Mouse (Mus musculus) heart, embryonic 10.5 days (tissue): ENCODE measurements around the gene H2afj. TPM values are rescaled to one million over a fixed set of nuclear protein-coding genes. Genes with fewer than 3 reads are reported as not detected.

Experiments used
- DNase-seq: peaks from one replicate; pipeline ENCODE4 v3.0.0-alpha.2; 2017; ENCODE audit warnings: low spot score
- H3K27ac ChIP-seq: fragments of 300-500 bp; sonication (generic); 2 replicates; pipeline ENCODE4 v1.5.1; 2016; ENCODE audit warnings: mild to moderate bottlenecking
- H3K27me3 ChIP-seq: fragments of 300-500 bp; sonication (generic); 2 replicates; pipeline ENCODE4 v1.6.1; 2016; ENCODE audit warnings: mild to moderate bottlenecking; ENCODE audit not compliant: poor library complexity, insufficient read depth, severe bottlenecking
- H3K36me3 ChIP-seq: fragments of 300-500 bp; sonication (generic); 2 replicates; pipeline ENCODE4 v1.6.1; 2016; ENCODE audit warnings: mild to moderate bottlenecking, moderate library complexity
- H3K4me1 ChIP-seq: fragments of 300-500 bp; sonication (generic); 2 replicates; pipeline ENCODE4 v1.6.1; 2016; ENCODE audit warnings: mild to moderate bottlenecking
- H3K4me3 ChIP-seq: fragments of 300-500 bp; sonication (generic); 2 replicates; pipeline ENCODE4 v1.5.1; 2016; ENCODE audit warnings: mild to moderate bottlenecking, moderate library complexity
- H3K9me3 ChIP-seq: fragments of 300-500 bp; sonication (generic); 2 replicates; pipeline ENCODE4 v1.6.1; 2016; ENCODE audit warnings: mild to moderate bottlenecking, moderate library complexity
- WGBS: fragments of 180-500 bp; shearing (Covaris S2); methylation state at CpG from one replicate; pipeline ENCODE4 v1.1.7; 2016; 5-methylcytosine and 5-hydroxymethylcytosine counted together
- polyA plus RNA-seq: library from polyadenylated mRNA; unstranded; fragments of >200 nt; fragmentation: Nextera tagmentation; extraction: Ambion mirVana; gene quantifications from 2 replicates; pipeline ENCODE4 v1.2.1, GENCODE M21; 2016

The H2afj gene
- polyA plus RNA-seq, result 81.5 and 88.2 TPM in 2 replicates

DNA sequence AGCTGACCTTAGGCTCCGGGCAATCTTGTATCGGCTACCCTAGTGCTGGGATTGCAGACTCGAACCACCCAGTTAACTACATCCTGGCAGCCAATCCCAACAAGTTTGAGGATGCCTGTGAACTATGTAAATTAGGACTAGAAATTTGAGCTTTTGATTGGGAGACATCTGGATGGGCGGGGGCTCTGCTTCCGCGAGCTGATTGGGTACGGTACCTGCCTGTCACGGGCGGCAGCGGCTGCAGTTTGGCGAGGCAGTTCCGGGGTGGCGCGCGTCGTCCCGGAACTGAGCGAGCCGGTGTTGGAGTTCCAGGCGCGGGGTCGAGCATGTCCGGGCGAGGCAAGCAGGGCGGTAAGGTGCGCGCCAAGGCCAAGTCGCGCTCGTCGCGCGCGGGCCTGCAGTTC lies at the start of gene H2afj:
Gene H2afj, plus strand, starts transcription at position 231 of the 404 bp plus-strand sequence.
- peak; percentile 98 for DNase-seq
- H3K36me3 ChIP-seq, result peaks cover 11% of the 10 kb centered on the region
- peaks cover 22% of the 10 kb centered on the region for H3K4me1 ChIP-seq
- H3K9me3 ChIP-seq, result no peaks in the 10 kb centered on the region
- under 1% methylated on average over 34 of the region's 34 CpGs for WGBS
- H3K27ac ChIP-seq, result peak within 1 kb of the TSS; percentile 87
- peak within 1 kb of the TSS; percentile 85 for H3K4me3 ChIP-seq
- H3K27me3 ChIP-seq, result no peaks in the 10 kb centered on the region

DNA sequence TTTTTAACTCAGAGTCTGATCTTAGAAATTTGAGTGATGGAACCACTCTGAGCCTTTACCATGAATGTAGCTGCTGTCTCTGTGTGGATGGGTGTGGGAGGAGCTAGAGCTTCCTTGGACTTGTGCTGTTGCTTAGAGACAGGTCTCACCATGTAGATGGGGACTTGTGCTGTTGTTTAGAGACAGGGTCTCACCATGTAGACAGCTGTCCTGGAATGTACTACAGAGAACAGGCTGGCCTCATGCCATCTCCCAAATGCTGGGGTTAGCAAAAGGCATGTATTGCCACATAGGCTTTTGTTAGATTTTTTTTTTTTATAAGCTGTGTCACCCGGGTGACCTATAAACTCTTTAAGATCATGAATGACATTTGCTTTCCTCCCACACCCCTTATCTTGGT lies 44.1 kb upstream of the H2afj start:
- no peaks in the 10 kb centered on the region for H3K36me3 ChIP-seq
- WGBS, result 29% methylated on average over 1 of the region's 1 CpGs
- DNase-seq, result peak; percentile 77

DNA sequence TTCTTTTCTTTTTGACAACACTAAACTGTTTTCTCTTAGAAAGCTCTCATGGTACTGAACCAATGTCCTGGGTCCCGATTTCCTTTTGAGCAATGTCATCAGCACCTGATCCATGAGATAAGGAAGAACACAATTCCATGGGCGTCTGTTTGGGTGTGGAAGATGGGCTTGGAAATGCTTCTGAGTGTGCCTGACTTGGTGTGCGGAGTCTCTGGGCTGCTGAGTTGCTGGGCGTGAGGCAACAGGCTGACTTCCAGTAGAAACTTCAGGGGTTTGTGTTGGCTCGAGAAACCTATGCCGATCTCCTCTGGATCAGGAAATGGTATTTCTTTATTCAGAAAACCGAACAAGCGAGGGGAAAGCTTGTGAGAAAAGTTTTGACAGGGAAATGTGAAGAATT lies 38.9 kb upstream of the H2afj start:
- WGBS, result 79% methylated on average over 8 of the region's 8 CpGs
- no peak for DNase-seq
- Histone ChIP-seq H3K4me3 (no peak overlapping the region), H3K27me3 (no peaks in the 10 kb centered on the region), H3K9me3 (no peaks in the 10 kb centered on the region), H3K36me3 (no peaks in the 10 kb centered on the region), H3K27ac (no peak overlapping the region), H3K4me1 (peaks cover 4% of the 10 kb centered on the region; the same call in 1 of the 2 replicates)

More for the DNA sequence above, 44.1 kb upstream of the H2afj start:
- Histone ChIP-seq H3K27me3 (no peaks in the 10 kb centered on the region), H3K4me3 (no peak overlapping the region), H3K9me3 (no peaks in the 10 kb centered on the region), H3K4me1 (peaks cover 11% of the 10 kb centered on the region; the same call in 1 of the 2 replicates), H3K27ac (no peak overlapping the region)

DNA sequence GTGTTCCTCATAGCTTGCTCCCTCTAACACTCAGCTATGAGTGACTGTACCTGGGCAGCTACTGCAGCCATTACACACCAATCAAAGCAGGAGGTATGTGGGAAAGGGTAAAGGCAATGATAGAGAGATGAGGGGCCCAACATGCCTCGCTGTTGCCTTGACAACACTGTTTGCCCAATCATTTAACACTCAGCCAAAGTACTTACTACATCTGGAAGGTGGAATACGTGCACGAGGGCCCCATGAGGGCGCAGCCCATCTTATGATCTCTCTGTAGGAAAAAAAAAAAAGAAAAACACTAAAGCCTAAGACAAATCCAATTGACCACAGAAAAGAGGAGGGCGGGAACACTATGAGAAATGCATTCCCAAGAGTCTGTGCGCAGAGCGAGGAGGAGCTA lies 38.2 kb upstream of the H2afj start:
- WGBS, result 83% methylated on average over 7 of the region's 7 CpGs
- no peak for DNase-seq
- H3K4me1 ChIP-seq, result no peaks in the 10 kb centered on the region

DNA sequence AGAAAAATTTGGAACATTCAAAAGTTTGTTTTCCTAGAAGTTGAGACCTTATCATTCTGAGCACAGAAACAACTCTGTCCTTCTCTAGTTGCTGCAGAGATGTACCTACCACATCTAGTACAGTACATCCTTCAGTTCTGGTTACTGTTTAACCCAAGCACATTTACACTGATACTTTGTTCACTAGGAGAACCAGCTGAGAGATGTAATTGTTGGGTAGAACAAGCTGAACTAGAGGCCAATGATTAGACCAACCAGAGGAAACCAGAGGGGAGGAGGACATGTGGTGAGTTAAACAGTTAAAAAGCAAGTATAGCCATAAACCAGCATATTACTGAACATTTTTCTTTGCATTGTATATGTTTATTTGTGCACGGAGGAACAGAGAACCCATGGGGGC lies 31.7 kb upstream of the H2afj start:
- Histone ChIP-seq H3K27ac (no peak overlapping the region), H3K4me1 (no peaks in the 10 kb centered on the region), H3K9me3 (no peaks in the 10 kb centered on the region), H3K4me3 (no peak overlapping the region), H3K27me3 (no peaks in the 10 kb centered on the region), H3K36me3 (no peaks in the 10 kb centered on the region)
- WGBS, result 78% methylated on average over 1 of the region's 1 CpGs
- no peak for DNase-seq

More for the DNA sequence above, 38.2 kb upstream of the H2afj start:
- Histone ChIP-seq H3K27ac (no peak overlapping the region), H3K27me3 (no peaks in the 10 kb centered on the region), H3K36me3 (no peaks in the 10 kb centered on the region), H3K4me3 (no peak overlapping the region), H3K9me3 (no peaks in the 10 kb centered on the region)

DNA sequence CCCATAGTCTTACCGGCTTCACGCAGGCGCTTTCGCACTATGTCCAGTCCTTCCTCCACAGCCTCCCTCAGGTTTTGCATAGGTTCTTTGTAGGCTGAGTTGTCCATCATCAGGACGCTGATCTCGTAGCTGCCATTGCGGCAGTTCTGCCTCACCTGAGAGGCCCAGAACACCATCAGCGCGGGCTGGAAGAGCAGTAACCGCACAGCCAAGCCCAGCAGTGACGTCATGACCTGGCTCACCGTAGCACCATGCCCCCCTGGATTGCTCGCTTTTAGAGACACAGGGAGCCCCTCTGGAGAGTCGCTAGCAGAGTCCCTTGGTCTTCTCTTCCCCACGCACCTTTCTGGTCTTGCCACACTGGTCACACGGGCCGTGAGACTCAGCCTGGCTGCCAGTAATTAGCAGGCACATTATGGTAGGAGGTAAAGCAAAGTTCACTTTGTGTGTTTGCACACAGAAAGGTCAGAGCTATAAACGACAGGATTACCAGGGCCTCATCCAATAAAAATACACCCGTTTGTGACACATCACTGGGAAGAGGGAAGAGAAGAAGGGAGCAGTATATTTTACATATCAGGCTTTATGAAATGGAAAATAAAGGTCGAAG lies 26.6 kb upstream of the H2afj start, which contains the start of gene Gucy2c:
Gene Gucy2c, minus strand, starts transcription at position 389 of the 610 bp plus-strand sequence.
- DNase-seq, result no peak
- H3K27me3 ChIP-seq, result no peaks in the 10 kb centered on the region
- H3K4me3 ChIP-seq, result no peak within 1 kb of the TSS
- 74% methylated on average over 20 of the region's 20 CpGs for WGBS
- no peaks in the 10 kb centered on the region for H3K9me3 ChIP-seq
- no peak within 1 kb of the TSS for H3K27ac ChIP-seq
- H3K36me3 ChIP-seq, result no peaks in the 10 kb centered on the region
- 0 out of 2 replicates have a peak, but pooled peaks cover 5% of the 10 kb centered on the region for H3K4me1 ChIP-seq

DNA sequence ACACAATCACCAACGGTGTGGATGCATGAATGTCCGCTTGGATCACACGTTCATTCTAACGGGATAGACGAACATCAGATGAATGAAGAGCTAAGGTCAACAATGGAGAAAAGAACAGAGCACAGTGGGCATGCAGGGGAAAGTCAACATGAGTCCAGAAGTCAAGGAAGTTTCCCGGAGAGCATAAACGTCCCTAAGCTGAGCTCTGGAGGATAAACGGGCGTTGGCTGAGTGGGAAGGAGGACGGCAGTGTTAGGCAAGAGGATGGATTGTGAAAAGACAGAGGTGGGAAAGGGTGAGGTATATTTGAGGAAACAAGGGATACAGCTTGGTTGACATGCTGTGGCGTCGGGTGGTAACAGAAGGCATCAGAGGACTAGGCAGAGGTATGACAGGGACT lies 25.9 kb upstream of the H2afj start:
- Histone ChIP-seq H3K4me1 (0 out of 2 replicates have a peak, but pooled peaks cover 5% of the 10 kb centered on the region), H3K27me3 (no peaks in the 10 kb centered on the region), H3K36me3 (no peaks in the 10 kb centered on the region), H3K9me3 (no peaks in the 10 kb centered on the region), H3K27ac (no peak overlapping the region), H3K4me3 (no peak overlapping the region)
- DNase-seq, result no peak
- WGBS, result 83% methylated on average over 12 of the region's 12 CpGs

DNA sequence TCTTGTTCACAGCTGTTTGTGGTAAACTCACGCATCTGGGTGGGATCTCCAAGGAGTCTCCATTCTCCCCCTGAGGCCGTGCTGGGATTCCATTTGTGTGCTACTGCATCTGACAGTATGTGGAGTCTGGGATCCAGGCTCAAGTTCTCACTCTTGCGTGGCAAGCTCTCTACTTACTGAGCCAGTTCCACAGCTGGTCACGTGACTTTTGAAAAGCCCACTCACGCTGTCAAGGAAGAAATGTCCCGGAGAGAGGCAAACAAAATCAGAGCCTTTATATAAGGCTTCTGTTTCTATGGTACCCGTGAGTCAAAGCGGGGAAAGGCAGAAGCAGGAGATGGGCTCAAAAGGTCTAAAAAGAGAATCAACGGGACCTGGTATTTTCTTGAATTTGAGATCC lies 25.3 kb upstream of the H2afj start:
- no peaks in the 10 kb centered on the region for H3K9me3 ChIP-seq
- no peak for DNase-seq
- 0 out of 2 replicates have a peak, but pooled peaks cover 5% of the 10 kb centered on the region for H3K4me1 ChIP-seq
- no peaks in the 10 kb centered on the region for H3K27me3 ChIP-seq
- no peaks in the 10 kb centered on the region for H3K36me3 ChIP-seq
- no peak overlapping the region for H3K27ac ChIP-seq
- 81% methylated on average over 9 of the region's 9 CpGs for WGBS
- H3K4me3 ChIP-seq, result no peak overlapping the region

DNA sequence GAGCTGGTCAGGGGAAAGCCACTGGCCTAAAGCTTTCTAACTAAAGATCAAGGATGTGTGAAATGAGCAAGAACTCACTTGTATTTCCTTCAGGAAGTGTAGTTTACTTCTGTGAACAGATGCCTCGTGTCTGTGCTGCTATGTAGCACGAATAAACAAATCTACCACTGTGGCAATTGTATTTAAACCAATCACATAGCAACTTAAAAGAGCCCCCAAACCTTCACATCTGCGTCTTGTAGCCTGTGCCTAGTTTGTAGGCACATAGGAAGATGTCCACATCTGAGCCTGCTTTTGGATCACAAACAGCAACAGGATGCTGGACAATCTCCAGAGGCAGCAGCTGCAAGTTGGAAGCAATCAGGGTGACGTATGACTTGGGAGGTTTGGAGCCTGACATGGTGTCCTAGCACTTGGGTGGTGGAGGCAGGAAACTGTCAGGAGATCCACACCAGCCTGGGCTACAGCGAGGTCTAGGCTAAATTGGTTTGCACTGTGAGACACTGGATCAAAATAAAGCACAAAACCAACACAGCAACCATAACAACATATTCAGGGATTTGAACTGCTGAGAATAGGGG lies 18.6 kb upstream of the H2afj start:
- Histone ChIP-seq H3K4me3 (no peak overlapping the region), H3K9me3 (no peaks in the 10 kb centered on the region), H3K27me3 (no peaks in the 10 kb centered on the region), H3K27ac (no peak overlapping the region), H3K4me1 (0 out of 2 replicates have a peak, but pooled peaks cover 7% of the 10 kb centered on the region), H3K36me3 (no peaks in the 10 kb centered on the region)
- DNase-seq, result no peak
- 72% methylated on average over 5 of the region's 5 CpGs for WGBS

DNA sequence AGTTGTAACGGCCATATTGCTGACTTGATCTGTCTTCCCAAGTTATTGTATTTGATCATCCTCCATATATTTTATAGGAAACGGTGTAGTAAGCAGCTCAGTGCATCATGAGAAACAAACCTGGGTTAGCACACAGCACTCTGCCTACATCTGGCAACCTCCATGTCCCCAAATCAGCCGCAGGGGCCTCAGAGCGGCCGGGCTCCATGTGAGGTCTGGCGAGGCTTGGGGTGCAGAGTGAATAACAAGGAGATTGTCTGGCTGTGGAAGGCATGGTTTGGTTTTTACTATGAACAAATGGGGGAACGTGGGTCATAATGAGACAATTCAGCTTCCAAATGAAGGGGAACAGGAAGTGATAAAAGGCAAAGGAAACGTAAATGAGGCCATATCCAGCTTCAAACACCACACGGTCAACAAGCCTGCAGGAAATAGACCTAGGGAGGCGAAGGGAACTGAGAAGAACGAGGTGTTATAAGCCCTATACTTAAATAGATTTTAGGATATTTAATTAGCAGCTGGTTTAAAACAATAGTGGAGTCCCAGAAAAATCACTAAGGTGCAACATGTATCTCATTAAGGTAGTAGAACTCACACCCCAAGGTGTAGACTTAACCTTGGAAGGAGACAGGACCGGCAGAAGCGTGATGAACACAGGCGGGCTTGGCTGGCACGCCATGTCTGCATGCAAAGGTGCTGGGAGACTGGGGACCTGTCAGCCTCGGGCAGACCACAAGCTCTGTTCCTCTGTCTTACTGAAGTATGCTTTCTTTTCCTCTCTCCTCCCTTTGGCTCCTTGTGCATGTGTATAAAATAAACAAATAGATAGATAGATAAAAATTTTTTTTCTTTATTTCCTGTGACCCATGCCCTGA lies 14.9 kb upstream of the H2afj start:
- Histone ChIP-seq H3K36me3 (no peaks in the 10 kb centered on the region), H3K27ac (peak overlapping the region; percentile 79; the same call in 1 of the 2 replicates), H3K9me3 (no peaks in the 10 kb centered on the region), H3K4me3 (peak overlapping the region; percentile 67), H3K27me3 (no peaks in the 10 kb centered on the region), H3K4me1 (0 out of 2 replicates have a peak, but pooled peaks cover 7% of the 10 kb centered on the region)
- no peak for DNase-seq
- WGBS, result 19% methylated on average over 16 of the region's 16 CpGs

DNA sequence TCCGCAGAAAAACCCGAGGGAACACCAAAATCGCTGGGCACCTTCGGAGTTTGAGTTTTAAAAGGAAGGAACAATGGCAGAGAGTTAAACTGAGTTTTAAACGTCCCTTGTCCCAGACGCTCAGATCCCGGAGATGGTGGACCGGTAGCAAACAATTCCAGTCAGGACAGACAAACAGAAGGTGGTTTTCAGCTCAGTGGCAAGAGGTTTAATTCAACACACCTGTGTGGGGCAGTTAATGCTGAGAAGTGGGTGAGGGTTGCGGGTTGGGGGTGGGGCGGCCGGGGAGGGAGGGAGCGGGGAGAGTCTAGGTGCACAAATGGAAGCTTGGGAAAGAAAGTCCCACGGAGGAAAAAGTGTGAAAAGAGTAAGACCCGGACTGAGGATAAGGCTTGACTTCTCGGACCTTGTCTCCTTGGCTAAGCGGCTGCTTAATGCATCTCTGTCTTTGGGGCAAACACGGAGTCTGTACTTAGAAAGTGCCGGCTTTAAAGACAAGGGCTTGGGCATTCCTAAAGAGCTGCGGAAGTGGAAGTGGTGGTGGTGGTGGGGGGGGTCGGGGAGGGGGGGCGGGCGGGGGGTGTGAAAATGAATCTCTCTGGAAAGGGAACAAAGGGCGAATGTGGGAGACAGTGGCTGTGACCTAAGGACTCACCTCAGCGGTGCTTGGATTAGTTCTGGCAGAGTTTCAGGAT lies 14.1 kb upstream of the H2afj start:
- Histone ChIP-seq H3K27me3 (no peaks in the 10 kb centered on the region), H3K4me1 (0 out of 2 replicates have a peak, but pooled peaks cover 7% of the 10 kb centered on the region), H3K9me3 (no peaks in the 10 kb centered on the region), H3K36me3 (no peaks in the 10 kb centered on the region), H3K4me3 (peak overlapping the region; percentile 67), H3K27ac (peak overlapping the region; percentile 79)
- DNase-seq, result no peak
- under 1% methylated on average over 22 of the region's 24 CpGs for WGBS

DNA sequence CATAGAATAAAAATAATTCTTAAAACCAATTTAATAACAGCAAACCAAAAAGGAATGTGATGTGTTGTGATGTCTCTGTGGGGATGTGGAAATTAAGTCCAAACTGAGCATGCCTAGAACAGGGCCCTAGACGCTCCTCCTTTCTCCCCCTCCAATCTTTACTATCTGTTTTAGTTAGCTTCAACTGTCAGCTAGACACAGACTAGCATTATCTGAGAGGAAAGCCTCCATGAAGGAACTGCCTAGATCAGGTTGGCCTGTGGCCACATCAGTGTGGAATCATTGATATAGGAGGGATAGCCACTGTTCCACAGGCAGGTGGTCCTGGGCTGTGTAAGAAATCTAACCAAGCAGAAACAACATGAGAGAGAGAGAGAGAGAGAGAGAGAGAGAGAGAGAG lies 12.9 kb upstream of the H2afj start:
- Histone ChIP-seq H3K4me3 (no peak overlapping the region), H3K27ac (no peak overlapping the region), H3K27me3 (no peaks in the 10 kb centered on the region), H3K9me3 (no peaks in the 10 kb centered on the region), H3K4me1 (0 out of 2 replicates have a peak, but pooled peaks cover 7% of the 10 kb centered on the region), H3K36me3 (no peaks in the 10 kb centered on the region)
- DNase-seq, result peak; percentile 7
- 39% methylated on average over 1 of the region's 1 CpGs for WGBS
